In the genomic region with DNA sequence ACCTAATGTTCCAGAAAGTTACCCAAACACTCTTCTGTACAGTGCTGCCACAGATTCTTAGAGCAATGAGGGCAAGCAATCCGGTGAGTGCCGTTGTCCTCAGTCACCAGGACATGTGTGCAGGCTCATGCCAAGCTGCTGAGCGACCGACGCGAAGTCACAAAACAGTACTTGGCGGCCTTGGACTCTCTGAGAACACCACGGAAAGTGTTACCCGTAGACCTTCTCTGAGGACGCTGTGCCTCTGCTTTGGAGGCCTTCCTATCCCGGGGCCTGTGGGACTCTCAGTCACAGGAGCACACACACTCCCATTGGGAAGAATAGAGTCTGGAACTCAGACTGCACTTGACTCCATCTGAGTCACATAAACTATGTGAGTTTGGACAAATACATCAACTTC, we compare ENCODE assay signal across 13 mouse cellular contexts.
DNase-seq lines count a peak whose midpoint lies in the region; ATAC-seq lines count a peak whose summit lies in the region.
"Had no signal": no experiment of that assay in that cellular context is flagged by ENCODE, and none has a peak within 500 bp of the region (broad histone marks: within the 10 kb centered on the region; RNA-seq: fewer than 3 reads in every experiment).

No protein-coding gene starts in this region.

- H3K36me3 ChIP-seq in hindbrain, embryonic 15.5 days = no peaks in the 10 kb centered on the region
- H3K36me3 ChIP-seq in hindbrain, embryonic 13.5 days = no peaks in the 10 kb centered on the region
- H3K36me3 ChIP-seq: liver, embryonic 15.5 days had no signal

- H3K27ac ChIP-seq in hindbrain, embryonic 15.5 days (replicated peaks) = no peak overlapping the region
- no peak overlapping the region for H3K27ac ChIP-seq in hindbrain, embryonic 13.5 days
- H3K27ac ChIP-seq: liver, embryonic 15.5 days had no signal

- H3K4me3 ChIP-seq in hindbrain, embryonic 15.5 days = no peak overlapping the region
- H3K4me3 ChIP-seq in hindbrain, embryonic 13.5 days = no peak overlapping the region
- H3K4me3 ChIP-seq: liver, embryonic 15.5 days had no signal

- H3K9me3 ChIP-seq in hindbrain, embryonic 15.5 days = no peaks in the 10 kb centered on the region
- H3K9me3 ChIP-seq in hindbrain, embryonic 13.5 days = no peaks in the 10 kb centered on the region
- H3K9me3 ChIP-seq: liver, embryonic 15.5 days had no signal

- H3K4me2 ChIP-seq in hindbrain, embryonic 15.5 days = no peak overlapping the region
- no peak overlapping the region for H3K4me2 ChIP-seq in hindbrain, embryonic 13.5 days
- H3K4me2 ChIP-seq: liver, embryonic 15.5 days had no signal

- H3K27me3 ChIP-seq in hindbrain, embryonic 15.5 days = no peaks in the 10 kb centered on the region
- no peaks in the 10 kb centered on the region for H3K27me3 ChIP-seq in hindbrain, embryonic 13.5 days
- H3K27me3 ChIP-seq: liver, embryonic 15.5 days; Patski had no signal

- H3K9ac ChIP-seq in hindbrain, embryonic 15.5 days = no peak overlapping the region
- no peak overlapping the region for H3K9ac ChIP-seq in hindbrain, embryonic 13.5 days
- H3K9ac ChIP-seq: liver, embryonic 15.5 days had no signal

- H3K4me1 ChIP-seq in hindbrain, embryonic 15.5 days (replicated peaks) = 0 out of 2 replicates have a peak, but pooled peaks cover 3% of the 10 kb centered on the region
- H3K4me1 ChIP-seq in hindbrain, embryonic 13.5 days (replicated peaks) = peaks cover 4% of the 10 kb centered on the region; the same call in 1 of the 2 replicates

- ATAC-seq in hindbrain, embryonic 15.5 days (ENCODE audit: low FRiP score, low read depth) = peak; percentile 45; the same call in 1 of the 2 replicates
- ATAC-seq in hindbrain, embryonic 13.5 days (ENCODE audit: low FRiP score) = no peak
- ATAC-seq: Patski had no signal

- peak; percentile 30 for DNase-seq in adrenal gland, adult 2 months
- DNase-seq in adrenal gland, postnatal 4 days (ENCODE audit: low spot score in 2 of 2) = no peak
- DNase-seq in lung, postnatal 10 days = peak; percentile 36
- DNase-seq in lung, postnatal 14 days = no peak
- peak; percentile 9 for DNase-seq in forelimb bud, embryonic 11.5 days (ENCODE audit: low read depth, low spot score)
- DNase-seq in spleen, postnatal 14 days (ENCODE audit: low spot score in 2 of 2) = no peak
- DNase-seq: cerebellum, adult 18-20 months; kidney, postnatal 10 days; thymus, postnatal 14 days had no signal

- 76% methylated on average over 11 of the region's 11 CpGs for WGBS in hindbrain, embryonic 15.5 days
- WGBS in hindbrain, embryonic 13.5 days = 83% methylated on average over 11 of the region's 11 CpGs

Comparison
In these comparisons a context has a peak if more than half of its experiments do, and no peak if none do; other contexts are left out.
1. DNase-seq: peak in adrenal gland, adult 2 months (single experiment), lung, postnatal 10 days (single experiment) and forelimb bud, embryonic 11.5 days (single experiment); none in adrenal gland, postnatal 4 days (0 of 2), lung, postnatal 14 days (single experiment) and spleen, postnatal 14 days (0 of 2).